Mouse (Mus musculus) hematopoietic stem cell, adult 5-6 weeks (primary cell): ENCODE results near the gene Mrap. TPM values are rescaled to one million over a fixed set of nuclear protein-coding genes. Genes with fewer than 3 reads are reported as not detected.

Experiments
- ATAC-seq, 2 experiments: fragments of 125-278 bp in 1 of 2; replicated peaks in 1 of 2; 2 replicates each; pipeline ENCODE4 v1.8.0; 2016 to 2017; ENCODE audit warnings: inconsistent platforms in 2 of 2, mild to moderate bottlenecking in 2 of 2, moderate number of reproducible peaks in 2 of 2, low read depth in 1 of 2, moderate TSS enrichment in 1 of 2; ENCODE audit not compliant: low FRiP score in 2 of 2, poor library complexity in 2 of 2, severe bottlenecking in 2 of 2, insufficient read depth in 1 of 2, low TSS enrichment in 1 of 2
- total RNA-seq: library from RNA; stranded (forward); fragments of 172-1452, 232-1000 nt; gene quantifications from 2 replicates; pipeline ENCODE4 v1.2.3, GENCODE M21; 2017

The Mrap gene
- not detected in 2 replicates for total RNA-seq

- no peak for ATAC-seq
These were observed at the start of gene Mrap for GRCm38 (mm10) chr16:90738092-90738956. Gene Mrap, plus strand, starts transcription at chr16:90738207.

GRCm38 (mm10) chr16:90692704-90693385 is 45.2 kb upstream of the Mrap start:
- ATAC-seq, result no peak

- ATAC-seq, result no peak
These were observed 44.4 kb upstream of the Mrap start for GRCm38 (mm10) chr16:90693625-90694024.

- peak in 1 of 2 experiments; percentile 81; a peak in 3 of 4 replicates for ATAC-seq
These were observed 43.3 kb upstream of the Mrap start for GRCm38 (mm10) chr16:90694719-90695118.

- no peak for ATAC-seq
These were observed 42.9 kb upstream of the Mrap start for GRCm38 (mm10) chr16:90695121-90695520.

- no peak for ATAC-seq
These were observed 41.7 kb upstream of the Mrap start for GRCm38 (mm10) chr16:90696306-90696705.

- ATAC-seq, result no peak
These were observed 38.6 kb upstream of the Mrap start for GRCm38 (mm10) chr16:90699390-90699789.

GRCm38 (mm10) chr16:90701541-90701940 is 36.5 kb upstream of the Mrap start:
- no peak for ATAC-seq

GRCm38 (mm10) chr16:90703646-90704045 is 34.4 kb upstream of the Mrap start:
- ATAC-seq, result no peak

GRCm38 (mm10) chr16:90704161-90704825 is 33.7 kb upstream of the Mrap start:
- ATAC-seq, result no peak

GRCm38 (mm10) chr16:90706279-90706678 is 31.7 kb upstream of the Mrap start:
- ATAC-seq, result no peak

GRCm38 (mm10) chr16:90709711-90710289 is 28.2 kb upstream of the Mrap start:
- no peak for ATAC-seq

- ATAC-seq, result no peak
These were observed 27.7 kb upstream of the Mrap start for GRCm38 (mm10) chr16:90710313-90710712.

GRCm38 (mm10) chr16:90724051-90724450 is 14.0 kb upstream of the Mrap start:
- no peak for ATAC-seq

GRCm38 (mm10) chr16:90726600-90727227 is 11.3 kb upstream of the Mrap start:
- ATAC-seq, result peak; percentile 51 to 54

- ATAC-seq, result peak; percentile 92 to 94
These were observed 10.5 kb upstream of the Mrap start, which contains the start of gene Mis18a for GRCm38 (mm10) chr16:90727233-90728115. Gene Mis18a, minus strand, starts transcription at chr16:90727404.
